Mouse (Mus musculus) layer of hippocampus, adult 18-20 months (tissue): ENCODE results near the gene Dyx1c1. TPM values are rescaled to one million over a fixed set of nuclear protein-coding genes. Genes with fewer than 3 reads are reported as not detected.

Source experiments
- DNase-seq, 2 experiments: peaks; one replicate each; pipeline ENCODE4 v3.0.0; 2022; ENCODE audit warnings: low spot score in 2 of 2
- total RNA-seq, 2 experiments: library from RNA; stranded (reverse); gene quantifications; 2 replicates each; pipeline ENCODE4 v1.2.3; 2021

The Dyx1c1 gene
- total RNA-seq, 2 experiments from 2014 or later: 3.2 to 3.7 TPM

- DNase-seq: no peak
Measured at GRCm38 (mm10) chr9:72972984-72973383, 14.4 kb downstream of the Dyx1c1 start.

DNA sequence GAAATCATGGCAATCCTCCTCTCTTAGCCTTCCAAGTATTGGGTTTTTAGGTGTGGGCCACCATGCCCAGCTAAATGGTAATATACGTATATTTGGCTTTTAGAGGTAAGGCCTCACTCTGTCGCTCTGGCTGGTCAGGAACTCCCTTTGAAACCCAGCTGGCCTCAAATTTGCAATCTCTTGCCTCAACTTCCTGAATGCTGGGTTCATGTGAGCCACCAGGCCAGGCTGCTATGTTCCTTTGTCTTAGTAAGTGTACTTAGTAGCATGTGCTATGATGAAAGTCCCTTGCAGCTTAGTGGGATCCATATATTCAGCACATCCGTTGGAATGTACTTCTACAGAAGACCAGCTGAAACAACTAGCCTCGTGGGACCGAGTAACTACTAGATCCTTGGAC lies 16.1 kb downstream of the Dyx1c1 start:
- DNase-seq: no peak

DNA sequence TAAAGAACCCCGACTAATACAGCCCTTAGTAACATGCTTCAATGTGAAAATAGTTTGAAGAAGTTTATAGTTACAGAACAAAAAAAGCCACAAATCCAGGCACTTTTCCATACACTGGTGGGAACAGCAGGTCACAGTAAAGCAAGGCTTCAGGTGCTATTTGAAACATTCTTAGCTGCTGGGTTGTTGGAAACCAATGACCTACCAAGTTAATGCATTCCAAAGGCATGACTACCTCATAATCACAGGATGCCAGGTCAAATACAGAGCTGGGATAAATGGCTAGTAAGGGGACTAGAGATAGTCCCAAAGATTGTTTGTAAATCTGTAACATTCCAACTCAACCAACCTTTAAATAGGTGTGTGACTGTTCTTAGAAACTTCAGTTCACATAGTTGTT lies 16.7 kb downstream of the Dyx1c1 start:
- no peak for DNase-seq

- no peak for DNase-seq
Measured at GRCm38 (mm10) chr9:72983066-72983465, 24.5 kb downstream of the Dyx1c1 start.

DNA sequence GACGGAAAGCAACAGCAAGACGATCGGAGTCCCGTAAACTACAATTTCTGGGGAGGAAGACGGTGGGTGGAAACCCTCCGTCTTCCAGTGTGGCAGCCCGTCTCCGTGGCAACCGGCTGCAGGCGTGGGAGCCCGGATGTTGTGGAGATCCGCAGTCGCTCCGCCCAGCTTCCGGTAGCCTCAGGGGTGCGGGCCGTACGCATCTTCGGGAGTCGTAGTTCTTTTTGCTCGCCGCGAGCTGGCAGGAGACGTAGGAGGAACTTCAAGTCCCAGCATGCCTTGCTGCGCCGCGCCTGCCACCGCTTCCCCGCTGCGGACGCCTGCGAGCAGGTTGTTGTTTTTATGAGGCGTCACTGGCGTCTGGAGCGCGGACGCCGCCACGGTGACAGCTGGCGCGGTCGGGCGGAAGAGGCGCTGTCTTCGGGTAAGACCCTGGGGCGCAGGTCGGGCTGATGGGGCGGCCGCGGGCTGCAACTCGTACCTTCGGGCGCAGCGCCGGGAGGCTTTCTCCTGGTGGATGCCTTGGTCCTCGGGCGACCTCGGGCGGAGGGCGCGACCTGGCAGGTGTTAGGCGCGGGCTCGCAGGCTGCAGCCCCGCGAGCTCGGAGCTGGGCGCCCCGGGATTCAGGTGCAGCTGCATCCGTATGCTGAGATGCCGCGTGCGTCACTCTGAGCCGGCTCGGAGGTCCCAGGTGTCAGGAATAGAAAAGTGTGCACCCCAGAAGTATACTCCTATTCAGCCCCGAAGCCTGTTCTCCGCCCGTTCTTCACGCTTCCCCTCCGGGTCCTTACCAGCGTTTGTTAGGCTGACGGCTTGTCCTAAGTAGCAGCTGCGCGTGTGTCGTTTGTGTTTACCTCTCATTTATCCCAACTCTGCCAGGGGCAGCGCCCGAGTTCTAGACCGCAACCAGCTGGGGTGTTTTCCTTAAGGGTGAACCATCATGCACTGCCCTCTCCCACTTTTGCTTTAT lies 26.9 kb downstream of the Dyx1c1 start, which contains the start of the genes Ccpg1os and Ccpg1:
TSS of gene Ccpg1os (minus strand) at position 133 of the 971 bp plus-strand sequence.
TSS of gene Ccpg1 (plus strand) at position 180 of the 971 bp plus-strand sequence.
- DNase-seq: peak; percentile 99

DNA sequence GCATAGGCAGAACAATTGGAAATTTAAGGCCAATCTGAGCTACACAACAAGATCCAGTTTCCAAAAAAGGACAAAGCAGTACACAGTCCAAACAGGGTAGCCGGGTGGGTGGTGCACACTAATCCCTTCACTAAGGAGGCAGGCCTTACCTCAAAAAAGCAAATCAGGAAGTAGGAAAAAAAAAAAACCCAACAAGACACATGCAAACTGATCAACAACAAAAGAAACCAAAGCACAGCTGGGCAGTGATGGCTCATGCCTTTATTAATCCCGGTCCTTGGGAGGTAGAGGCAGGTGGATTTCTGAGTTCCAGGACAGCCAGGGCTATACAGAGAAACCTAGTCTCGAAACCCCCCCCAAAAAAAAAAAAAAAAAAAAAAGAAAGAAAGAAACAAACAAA lies 29.1 kb downstream of the Dyx1c1 start:
- DNase-seq: no peak

GRCm38 (mm10) chr9:72988706-72989105 lies 30.1 kb downstream of the Dyx1c1 start:
- no peak for DNase-seq

DNA sequence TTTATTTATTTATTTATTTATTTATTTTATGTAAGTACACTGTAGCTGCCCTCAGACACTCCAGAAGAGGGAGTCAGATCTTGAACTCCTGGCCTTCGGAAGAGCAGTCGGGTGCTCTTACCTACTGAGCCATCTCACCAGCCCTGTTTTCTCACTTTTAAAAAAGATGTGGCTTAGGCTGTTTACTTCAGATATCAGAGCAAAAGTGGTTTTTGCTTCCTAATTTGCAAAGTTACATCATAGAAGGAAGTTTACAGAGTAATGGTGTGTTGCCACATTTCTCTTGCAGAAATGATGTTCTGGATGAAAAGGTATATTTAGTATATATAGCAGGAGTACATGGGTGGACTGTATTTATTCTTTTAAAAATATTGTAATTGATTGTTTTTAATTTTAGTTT lies 32.8 kb downstream of the Dyx1c1 start:
- no peak for DNase-seq

GRCm38 (mm10) chr9:72992576-72992975 lies 34.0 kb downstream of the Dyx1c1 start:
- no peak for DNase-seq

- no peak for DNase-seq
Measured at GRCm38 (mm10) chr9:72996167-72996566, 37.6 kb downstream of the Dyx1c1 start.

- DNase-seq: no peak
Measured at GRCm38 (mm10) chr9:72996806-72997205, 38.2 kb downstream of the Dyx1c1 start.

GRCm38 (mm10) chr9:73000487-73000886 lies 41.9 kb downstream of the Dyx1c1 start:
- DNase-seq: no peak

DNA sequence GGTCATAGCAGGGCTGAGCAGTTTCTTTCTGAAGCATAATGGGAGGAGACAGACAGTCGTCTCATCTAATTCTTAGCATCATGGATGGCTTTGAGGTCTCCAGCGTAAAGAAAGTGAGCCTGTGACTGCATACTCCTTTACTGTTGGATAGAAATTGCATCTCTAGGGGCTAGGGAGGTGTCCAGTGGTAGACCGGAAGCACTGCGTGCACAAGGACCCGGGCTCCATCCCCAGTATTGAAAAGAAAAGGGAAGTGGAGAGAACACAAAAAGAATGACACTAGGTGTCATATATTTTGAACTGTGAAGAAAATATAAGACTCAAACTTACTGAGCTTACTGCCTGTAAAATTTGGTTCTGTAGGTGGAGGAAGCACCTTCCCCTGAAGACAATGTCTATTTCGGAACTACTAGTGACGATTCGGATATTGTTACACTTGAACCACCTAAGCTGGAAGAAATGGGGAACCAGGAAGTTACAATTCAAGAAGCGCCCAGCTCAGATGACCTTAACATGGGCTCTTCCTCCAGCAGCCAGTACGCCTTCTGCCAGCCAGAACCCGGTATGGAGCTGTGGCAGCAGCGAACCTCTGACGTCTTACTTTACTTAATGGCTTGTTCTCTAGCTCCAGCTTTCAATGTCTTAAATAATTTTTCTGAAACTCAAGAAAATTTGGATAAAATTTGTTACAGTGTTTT lies 42.9 kb downstream of the Dyx1c1 start:
- no peak for DNase-seq

DNA sequence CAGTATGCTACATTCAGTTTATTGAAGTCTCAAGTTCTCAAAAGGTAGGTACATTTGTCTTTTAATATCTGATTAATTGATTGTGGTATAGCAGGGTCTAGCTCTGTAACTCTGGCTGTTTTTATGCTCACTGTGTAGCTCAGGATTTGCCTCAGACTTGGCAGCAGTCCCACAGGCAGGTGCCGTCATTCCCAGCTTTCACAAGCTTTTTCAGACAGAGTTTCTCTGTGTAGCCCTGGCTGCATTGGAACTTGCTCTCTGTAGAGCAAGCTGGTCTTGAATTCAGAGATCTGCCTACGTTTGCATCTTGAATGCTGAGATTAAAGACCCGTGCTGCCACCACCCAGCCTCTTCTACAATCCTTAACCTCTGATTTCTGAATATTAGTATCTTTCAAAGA lies 43.6 kb downstream of the Dyx1c1 start:
- peak in 1 of 2 experiments; percentile 37 for DNase-seq

- no peak for DNase-seq
Measured at GRCm38 (mm10) chr9:73004076-73004475, 45.5 kb downstream of the Dyx1c1 start.

DNA sequence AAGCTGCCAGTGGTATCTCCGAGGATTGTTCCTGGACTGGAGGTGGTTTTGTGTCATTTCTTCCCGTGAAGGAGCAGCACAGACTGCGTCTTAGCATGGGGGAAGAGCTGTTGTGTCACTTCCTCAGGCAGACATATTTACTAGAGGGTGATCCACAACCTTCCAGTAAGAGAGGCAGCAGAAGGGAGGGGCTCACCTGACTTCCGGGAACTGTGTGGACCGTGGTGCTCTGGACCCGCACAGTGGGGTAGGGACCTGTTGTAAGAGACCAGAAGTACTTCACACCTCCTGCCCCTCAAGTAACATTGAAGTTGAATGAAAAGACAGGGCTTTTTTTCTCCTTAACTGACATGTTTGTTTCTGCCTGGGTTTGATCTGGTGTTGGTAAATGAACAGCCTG lies 46.5 kb downstream of the Dyx1c1 start:
- DNase-seq: no peak

- no peak for DNase-seq
Measured at GRCm38 (mm10) chr9:73006175-73006574, 47.6 kb downstream of the Dyx1c1 start.

GRCm38 (mm10) chr9:73008384-73008783 lies 49.8 kb downstream of the Dyx1c1 start:
- DNase-seq: no peak

GRCm38 (mm10) chr9:73012629-73013028 lies 54.0 kb downstream of the Dyx1c1 start:
- no peak for DNase-seq

- peak; percentile 52 to 56 for DNase-seq
Measured at GRCm38 (mm10) chr9:73014724-73015123, 56.1 kb downstream of the Dyx1c1 start.

DNA sequence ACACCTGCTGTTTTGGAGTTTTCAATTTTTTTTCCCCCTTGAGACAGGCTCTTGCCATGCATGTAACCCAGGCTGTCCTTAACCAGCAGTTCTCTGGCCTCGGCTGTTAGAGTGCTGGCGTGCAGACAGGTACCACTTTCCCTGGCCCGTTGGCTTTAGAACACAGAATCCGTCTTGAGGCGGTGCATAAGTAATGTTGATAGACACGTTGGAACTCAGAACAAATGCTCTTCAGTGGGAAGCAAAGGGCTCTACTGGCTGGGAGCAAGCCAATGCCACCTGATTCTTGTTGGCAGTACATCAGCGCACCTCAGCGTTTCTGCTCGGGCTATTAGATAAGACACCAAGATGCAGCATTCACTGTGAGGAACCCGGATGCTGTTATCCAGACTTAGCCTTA lies 61.3 kb downstream of the Dyx1c1 start:
- no peak for DNase-seq

- no peak for DNase-seq
Measured at GRCm38 (mm10) chr9:73020566-73021097, 62.0 kb downstream of the Dyx1c1 start.
